Mouse (Mus musculus): Measurements from ENCODE around the gene Dirc2. TPM values are rescaled to one million over a fixed set of nuclear protein-coding genes. Genes with fewer than 3 reads are reported as not detected.

Gene Dirc2
- polyA plus RNA-seq, 1 experiment from 2014 or later: 13.1 TPM

GRCm38 (mm10) chr16:35749385-35749784, 19.8 kb downstream of the Dirc2 start:
- Histone ChIP-seq H3K4me3 (no peak overlapping the region), H3K9me3 (no peaks in the 10 kb centered on the region), H3K4me1 (0 out of 2 replicates have a peak, but pooled peaks cover 3% of the 10 kb centered on the region), H3K36me3 (no peaks in the 10 kb centered on the region), H3K27me3 (no peaks in the 10 kb centered on the region), H3K9ac (no peak overlapping the region), H3K4me2 (no peak overlapping the region), H3K27ac (no peak overlapping the region)
- no peak for ATAC-seq (ENCODE audit: insufficient number of reproducible peaks, low FRiP score, low TSS enrichment, low read depth)
- WGBS: 79% methylated on average over 7 of the region's 7 CpGs

DNA sequence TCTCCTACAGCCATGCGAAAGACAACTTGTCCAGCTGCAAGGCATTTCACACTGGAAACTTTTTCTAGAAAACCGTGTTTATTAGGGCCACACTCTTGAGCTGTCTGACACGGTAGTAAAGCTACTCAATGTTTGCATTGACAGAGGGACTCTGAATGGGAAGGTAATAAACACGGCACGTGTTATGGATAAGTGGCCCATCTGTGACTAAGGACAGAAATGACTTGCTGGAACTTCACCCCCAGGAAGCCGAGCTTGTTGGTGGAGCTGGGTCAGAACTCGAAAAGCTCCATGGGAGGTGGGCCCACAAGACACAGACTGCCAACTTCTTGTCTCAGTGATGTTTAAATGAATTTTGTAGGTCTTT, 20.9 kb downstream of the Dirc2 start:
- Histone ChIP-seq H3K27me3 (no peaks in the 10 kb centered on the region), H3K4me2 (no peak overlapping the region), H3K36me3 (no peaks in the 10 kb centered on the region), H3K4me1 (no peaks in the 10 kb centered on the region), H3K9ac (no peak overlapping the region), H3K27ac (no peak overlapping the region), H3K4me3 (no peak overlapping the region), H3K9me3 (no peaks in the 10 kb centered on the region)
- WGBS: 56% methylated on average over 7 of the region's 7 CpGs
- no peak for ATAC-seq (ENCODE audit: insufficient number of reproducible peaks, low FRiP score, low TSS enrichment, low read depth)

DNA sequence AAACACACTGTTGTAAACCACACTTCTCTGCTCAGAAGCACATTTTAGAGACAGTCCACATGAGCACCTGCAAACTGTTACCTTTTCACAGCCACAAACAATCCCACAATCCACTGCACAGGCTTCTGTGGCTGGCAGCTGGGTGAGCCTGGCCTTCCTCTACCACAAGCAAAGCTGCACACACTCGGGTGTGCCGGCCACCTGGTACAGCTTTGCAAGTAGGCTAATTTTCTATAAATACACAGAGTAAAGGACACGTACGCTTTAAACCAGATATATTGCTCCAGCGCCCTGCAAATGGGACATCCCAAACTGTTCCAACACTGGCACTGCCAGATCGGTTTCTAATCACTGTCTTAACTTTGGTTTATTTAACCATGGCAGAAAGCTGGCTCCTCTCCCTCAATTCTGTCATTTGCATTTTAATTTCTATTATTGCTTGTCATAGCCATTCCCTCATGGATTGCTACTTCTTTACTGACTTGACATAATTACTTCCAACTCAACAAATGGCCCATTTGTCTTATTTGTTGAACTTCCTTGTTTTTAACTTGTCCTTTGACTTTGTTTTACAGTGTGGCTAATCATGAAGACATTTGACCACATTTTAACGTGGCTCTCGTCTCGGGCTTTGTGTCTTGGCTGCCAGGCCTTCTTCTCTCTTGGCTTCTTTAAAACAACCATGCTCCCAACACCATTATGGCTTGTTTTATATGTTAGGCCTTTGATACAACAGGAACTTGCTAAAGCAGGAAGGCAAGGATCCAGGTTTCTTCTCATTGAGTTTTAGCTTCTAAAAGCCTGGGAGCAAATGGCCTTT, 21.5 kb downstream of the Dirc2 start:
- H3K4me1 ChIP-seq: no peaks in the 10 kb centered on the region
- no peak for ATAC-seq (ENCODE audit: insufficient number of reproducible peaks, low FRiP score, low TSS enrichment, low read depth)

GRCm38 (mm10) chr16:35742251-35742937, 26.8 kb downstream of the Dirc2 start:
- Histone ChIP-seq H3K9me3 (no peaks in the 10 kb centered on the region), H3K27me3 (no peaks in the 10 kb centered on the region), H3K9ac (no peak overlapping the region), H3K4me3 (no peak overlapping the region), H3K27ac (no peak overlapping the region), H3K4me2 (no peak overlapping the region), H3K36me3 (no peaks in the 10 kb centered on the region), H3K4me1 (0 out of 2 replicates have a peak, but pooled peaks cover 5% of the 10 kb centered on the region)
- 51% methylated on average over 12 of the region's 12 CpGs for WGBS
- no peak for ATAC-seq (ENCODE audit: insufficient number of reproducible peaks, low FRiP score, low TSS enrichment, low read depth)

More for the DNA sequence above, 21.5 kb downstream of the Dirc2 start:
- no peak overlapping the region for H3K4me3 ChIP-seq
- H3K27me3 ChIP-seq: no peaks in the 10 kb centered on the region
- H3K36me3 ChIP-seq: no peaks in the 10 kb centered on the region
- H3K9ac ChIP-seq: no peak overlapping the region
- H3K4me2 ChIP-seq: no peak overlapping the region
- 62% methylated on average over 9 of the region's 9 CpGs for WGBS
- no peak overlapping the region for H3K27ac ChIP-seq
- H3K9me3 ChIP-seq: no peaks in the 10 kb centered on the region

GRCm38 (mm10) chr16:35741621-35742020, 27.5 kb downstream of the Dirc2 start:
- WGBS: 89% methylated on average over 5 of the region's 5 CpGs
- no peak for ATAC-seq (ENCODE audit: insufficient number of reproducible peaks, low FRiP score, low TSS enrichment, low read depth)
- Histone ChIP-seq H3K9ac (no peak overlapping the region), H3K4me2 (no peak overlapping the region), H3K27ac (no peak overlapping the region), H3K9me3 (no peaks in the 10 kb centered on the region), H3K27me3 (no peaks in the 10 kb centered on the region), H3K4me1 (0 out of 2 replicates have a peak, but pooled peaks cover 5% of the 10 kb centered on the region), H3K36me3 (no peaks in the 10 kb centered on the region), H3K4me3 (no peak overlapping the region)

- 55% methylated on average over 6 of the region's 6 CpGs for WGBS
- Histone ChIP-seq H3K9me3 (no peaks in the 10 kb centered on the region), H3K4me3 (no peak overlapping the region), H3K4me1 (0 out of 2 replicates have a peak, but pooled peaks cover 5% of the 10 kb centered on the region), H3K27me3 (no peaks in the 10 kb centered on the region), H3K36me3 (no peaks in the 10 kb centered on the region), H3K27ac (no peak overlapping the region), H3K9ac (no peak overlapping the region), H3K4me2 (no peak overlapping the region)
- no peak for ATAC-seq (ENCODE audit: insufficient number of reproducible peaks, low FRiP score, low TSS enrichment, low read depth)
Measured at GRCm38 (mm10) chr16:35740943-35741342, 28.2 kb downstream of the Dirc2 start.

DNA sequence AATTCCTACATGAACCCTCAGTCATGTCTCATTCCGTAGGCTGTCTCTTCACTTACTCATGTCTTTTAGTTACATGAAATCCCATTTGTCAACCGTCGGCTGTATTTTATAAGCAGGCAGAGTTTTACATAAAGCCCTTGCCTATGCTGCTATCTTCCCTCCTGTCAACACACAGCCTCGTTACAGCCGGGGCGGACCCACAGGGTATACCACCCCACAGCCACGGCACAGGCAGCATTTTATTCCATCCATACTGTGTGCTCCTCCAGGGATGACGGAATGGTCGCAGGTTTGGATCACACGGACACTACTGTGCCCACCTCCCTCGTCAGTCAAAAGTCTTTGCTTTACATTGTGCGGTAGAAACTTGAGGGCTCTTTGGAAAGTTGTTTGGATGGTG, 28.8 kb downstream of the Dirc2 start:
- 0 out of 2 replicates have a peak, but pooled peaks cover 5% of the 10 kb centered on the region for H3K4me1 ChIP-seq
- ATAC-seq (ENCODE audit: insufficient number of reproducible peaks, low FRiP score, low TSS enrichment, low read depth): no peak
- H3K27ac ChIP-seq: no peak overlapping the region
- 64% methylated on average over 12 of the region's 12 CpGs for WGBS
- no peaks in the 10 kb centered on the region for H3K27me3 ChIP-seq
- no peak overlapping the region for H3K9ac ChIP-seq
- no peaks in the 10 kb centered on the region for H3K9me3 ChIP-seq
- H3K4me2 ChIP-seq: no peak overlapping the region
- no peak overlapping the region for H3K4me3 ChIP-seq
- no peaks in the 10 kb centered on the region for H3K36me3 ChIP-seq

DNA sequence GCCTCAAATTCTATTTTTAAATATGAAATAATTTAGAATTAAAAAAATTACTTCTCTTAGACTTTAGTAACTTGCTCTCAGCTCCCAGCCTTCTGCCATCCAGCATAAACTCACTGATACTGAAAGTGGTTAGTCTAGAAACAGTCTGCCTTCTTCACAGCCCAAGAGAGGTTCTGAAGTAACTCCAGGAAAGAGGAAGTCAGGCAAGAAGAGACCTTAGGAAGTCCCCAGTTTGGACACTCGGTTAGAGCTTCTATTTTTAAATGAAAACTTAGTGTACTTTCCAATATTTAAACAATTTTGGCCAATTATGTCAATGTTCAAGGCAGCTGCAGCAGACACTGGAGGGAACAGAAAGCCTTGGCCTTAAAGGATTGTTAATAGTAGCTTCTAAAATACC, 29.6 kb downstream of the Dirc2 start:
- Histone ChIP-seq H3K4me1 (0 out of 2 replicates have a peak, but pooled peaks cover 5% of the 10 kb centered on the region), H3K9ac (no peak overlapping the region), H3K27ac (no peak overlapping the region), H3K4me2 (no peak overlapping the region), H3K9me3 (no peaks in the 10 kb centered on the region), H3K4me3 (no peak overlapping the region), H3K27me3 (no peaks in the 10 kb centered on the region), H3K36me3 (no peaks in the 10 kb centered on the region)
- ATAC-seq (ENCODE audit: insufficient number of reproducible peaks, low FRiP score, low TSS enrichment, low read depth): no peak
- WGBS: 50% methylated on average over 1 of the region's 1 CpGs

DNA sequence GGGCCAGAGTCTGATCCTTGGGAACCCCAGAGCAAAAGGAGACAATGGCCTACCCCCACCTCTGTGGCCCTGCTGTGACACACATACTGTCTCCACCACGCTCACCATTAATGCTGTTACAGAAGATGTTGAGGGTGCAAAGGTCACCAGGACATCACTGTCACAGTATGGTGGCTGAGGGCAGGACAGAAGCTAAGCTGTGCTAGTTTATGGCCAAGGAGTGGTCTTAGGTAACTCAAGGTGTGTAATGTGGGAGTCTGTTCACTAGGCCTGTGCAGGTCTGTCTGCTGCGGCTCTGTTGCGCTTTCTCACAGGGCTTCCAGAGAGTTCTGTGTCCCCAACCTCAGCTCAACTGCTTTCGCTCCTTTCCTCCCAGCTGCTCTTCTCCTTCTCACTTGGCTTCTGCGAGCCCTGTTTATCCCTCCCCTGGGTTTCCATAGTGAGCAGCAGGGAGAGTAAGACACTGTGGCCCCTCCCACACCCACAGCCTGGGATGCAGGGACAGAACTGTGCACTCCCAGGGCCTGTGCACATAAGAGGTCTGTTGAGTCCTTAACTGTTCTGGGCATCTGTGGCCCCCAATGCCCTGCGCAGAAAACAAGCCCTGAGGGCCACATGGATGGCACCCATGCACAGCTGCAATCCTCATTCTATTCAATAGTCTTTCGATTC, 30.9 kb downstream of the Dirc2 start:
- H3K4me1 ChIP-seq: 0 out of 2 replicates have a peak, but pooled peaks cover 5% of the 10 kb centered on the region
- H3K4me3 ChIP-seq: no peak overlapping the region
- 71% methylated on average over 7 of the region's 7 CpGs for WGBS
- H3K27me3 ChIP-seq: no peaks in the 10 kb centered on the region
- ATAC-seq (ENCODE audit: insufficient number of reproducible peaks, low FRiP score, low TSS enrichment, low read depth): no peak
- no peak overlapping the region for H3K27ac ChIP-seq
- H3K9me3 ChIP-seq: no peaks in the 10 kb centered on the region
- H3K9ac ChIP-seq: no peak overlapping the region
- no peak overlapping the region for H3K4me2 ChIP-seq
- H3K36me3 ChIP-seq: no peaks in the 10 kb centered on the region

DNA sequence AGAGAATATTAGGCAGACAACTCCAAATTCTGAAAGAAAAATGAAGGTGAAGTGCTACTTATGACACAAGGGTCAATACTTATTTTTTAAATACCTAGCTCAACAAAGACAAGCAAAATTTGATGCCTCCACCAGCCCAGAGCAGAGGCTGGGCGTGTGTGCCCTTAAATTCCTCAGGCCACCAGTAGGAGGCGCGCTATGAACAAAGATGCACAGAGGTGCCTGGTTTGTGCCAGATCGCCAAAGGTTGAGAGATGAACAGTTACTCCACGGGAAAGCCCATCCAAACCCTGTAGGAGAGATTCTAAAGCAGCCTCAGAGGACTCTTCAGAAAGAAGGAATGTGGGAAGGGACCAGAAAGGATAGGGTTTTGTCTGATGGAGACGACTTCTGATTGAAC, 35.1 kb downstream of the Dirc2 start:
- ATAC-seq (ENCODE audit: insufficient number of reproducible peaks, low FRiP score, low TSS enrichment, low read depth): no peak
- no peak overlapping the region for H3K9ac ChIP-seq
- no peak overlapping the region for H3K4me3 ChIP-seq
- no peak overlapping the region for H3K27ac ChIP-seq
- peaks cover 7% of the 10 kb centered on the region; the same call in 1 of the 2 replicates for H3K36me3 ChIP-seq
- H3K4me1 ChIP-seq: 0 out of 2 replicates have a peak, but pooled peaks cover 5% of the 10 kb centered on the region
- H3K4me2 ChIP-seq: no peak overlapping the region
- 17% methylated on average over 6 of the region's 6 CpGs for WGBS
- H3K27me3 ChIP-seq: no peaks in the 10 kb centered on the region
- no peaks in the 10 kb centered on the region for H3K9me3 ChIP-seq

GRCm38 (mm10) chr16:35732096-35732495, 37.1 kb downstream of the Dirc2 start:
- H3K4me1 ChIP-seq: no peaks in the 10 kb centered on the region
- no peak overlapping the region for H3K9ac ChIP-seq
- H3K4me3 ChIP-seq: no peak overlapping the region
- H3K27me3 ChIP-seq: no peaks in the 10 kb centered on the region
- WGBS: 87% methylated on average over 7 of the region's 7 CpGs
- no peak overlapping the region for H3K27ac ChIP-seq
- ATAC-seq (ENCODE audit: insufficient number of reproducible peaks, low FRiP score, low TSS enrichment, low read depth): no peak
- H3K9me3 ChIP-seq: no peaks in the 10 kb centered on the region
- peaks cover 7% of the 10 kb centered on the region; the same call in 1 of the 2 replicates for H3K36me3 ChIP-seq
- H3K4me2 ChIP-seq: no peak overlapping the region

Data from limb, embryonic 15.5 days (tissue).